Mouse (Mus musculus): ENCODE measurements around the gene Hoxc13. TPM values are rescaled to one million over a fixed set of nuclear protein-coding genes. Genes with fewer than 3 reads are reported as not detected.

Gene Hoxc13
- polyA plus RNA-seq, 1 experiment from 2014 or later = 0.89 TPM

DNA sequence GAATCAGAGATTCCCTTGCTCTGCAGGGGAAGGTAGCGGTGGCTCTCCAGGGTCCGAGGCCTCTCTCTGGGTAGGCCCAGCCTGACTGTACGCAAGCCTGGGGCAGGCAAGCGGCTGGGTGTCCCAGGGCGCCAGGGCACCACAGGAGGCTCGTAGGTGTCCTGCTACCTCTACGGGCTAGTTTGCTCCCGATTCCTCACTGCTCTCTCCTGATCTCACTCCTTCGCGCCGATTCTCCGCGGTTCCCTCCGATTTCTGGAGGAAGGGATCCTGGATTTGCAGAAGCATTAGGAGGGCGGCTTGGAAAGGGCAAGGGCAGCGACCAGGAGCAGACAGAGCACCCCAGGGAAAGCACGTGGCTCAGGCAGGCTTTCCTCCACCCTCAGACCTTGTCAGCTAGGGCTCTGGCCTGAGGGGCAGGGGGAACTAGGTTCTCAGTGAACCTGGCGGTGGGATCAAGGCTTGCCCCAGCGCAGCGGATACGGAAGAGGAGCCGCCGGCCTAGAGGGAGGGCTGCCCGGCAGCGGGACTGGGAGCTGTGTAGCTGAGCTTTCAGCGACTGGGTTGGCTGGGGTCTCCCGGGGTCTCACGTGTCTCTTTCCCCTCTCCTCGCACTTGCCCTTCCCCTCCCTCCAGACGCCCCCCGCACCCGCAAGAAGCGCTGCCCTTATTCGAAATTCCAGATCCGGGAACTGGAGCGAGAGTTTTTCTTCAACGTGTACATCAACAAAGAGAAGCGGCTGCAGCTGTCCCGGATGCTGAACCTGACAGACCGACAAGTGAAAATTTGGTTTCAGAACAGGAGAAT is 35.1 kb downstream of the Hoxc13 start:
- Histone ChIP-seq H3K9me3 (ENCODE audit: control insufficient read depth, low read length) (no peaks in the 10 kb centered on the region), H3K27me3 (replicated peaks; ENCODE audit: control insufficient read depth, insufficient read depth, low read length) (peaks cover 98% of the 10 kb centered on the region), H3K4me2 (ENCODE audit: low read depth, low read length) (no peak overlapping the region), H3K4me3 (ENCODE audit: low read depth, low read length) (no peak overlapping the region), H3K36me3 (ENCODE audit: control insufficient read depth, insufficient read depth, low read length) (no peaks in the 10 kb centered on the region), H3K9ac (ENCODE audit: low read depth, low read length) (no peak overlapping the region), H3K4me1 (ENCODE audit: control insufficient read depth, insufficient read depth, low read length) (no peaks in the 10 kb centered on the region), H3K27ac (replicated peaks; ENCODE audit: low read depth, low read length) (no peak overlapping the region)
- WGBS = 2% methylated on average over 31 of the region's 40 CpGs
- no peak for DNase-seq (ENCODE audit: low spot score)
- ATAC-seq (ENCODE audit: low read depth) = no peak

DNA sequence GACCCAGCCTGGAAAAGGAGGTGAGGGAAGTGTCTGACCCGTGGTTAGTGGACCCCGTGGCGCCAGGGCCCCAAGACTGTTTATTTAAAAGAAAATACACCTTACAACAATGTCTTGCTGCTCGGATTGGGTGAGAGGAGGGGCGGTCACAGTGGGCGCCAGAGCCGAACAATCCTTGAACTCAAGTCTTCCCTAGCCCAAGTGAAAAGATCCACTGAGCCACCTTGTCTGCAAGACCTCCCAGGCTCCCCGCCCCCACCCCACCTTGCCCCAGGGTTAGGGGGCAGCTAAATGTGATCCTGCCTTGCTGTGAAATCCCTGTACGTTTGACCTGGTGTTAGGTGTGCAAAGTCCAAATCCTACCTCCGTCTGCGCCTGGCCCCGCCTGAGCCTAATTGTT is 36.0 kb downstream of the Hoxc13 start:
- Histone ChIP-seq H3K27me3 (replicated peaks; ENCODE audit: control insufficient read depth, insufficient read depth, low read length) (peaks cover 98% of the 10 kb centered on the region), H3K9me3 (ENCODE audit: control insufficient read depth, low read length) (no peaks in the 10 kb centered on the region), H3K4me2 (ENCODE audit: low read depth, low read length) (no peak overlapping the region), H3K9ac (ENCODE audit: low read depth, low read length) (no peak overlapping the region), H3K4me1 (ENCODE audit: control insufficient read depth, insufficient read depth, low read length) (no peaks in the 10 kb centered on the region), H3K36me3 (ENCODE audit: control insufficient read depth, insufficient read depth, low read length) (no peaks in the 10 kb centered on the region), H3K4me3 (ENCODE audit: low read depth, low read length) (no peak overlapping the region), H3K27ac (replicated peaks; ENCODE audit: low read depth, low read length) (no peak overlapping the region)
- DNase-seq (ENCODE audit: low spot score) (no peak), ATAC-seq (ENCODE audit: low read depth) (no peak)
- WGBS = 1% methylated on average over 12 of the region's 12 CpGs

DNA sequence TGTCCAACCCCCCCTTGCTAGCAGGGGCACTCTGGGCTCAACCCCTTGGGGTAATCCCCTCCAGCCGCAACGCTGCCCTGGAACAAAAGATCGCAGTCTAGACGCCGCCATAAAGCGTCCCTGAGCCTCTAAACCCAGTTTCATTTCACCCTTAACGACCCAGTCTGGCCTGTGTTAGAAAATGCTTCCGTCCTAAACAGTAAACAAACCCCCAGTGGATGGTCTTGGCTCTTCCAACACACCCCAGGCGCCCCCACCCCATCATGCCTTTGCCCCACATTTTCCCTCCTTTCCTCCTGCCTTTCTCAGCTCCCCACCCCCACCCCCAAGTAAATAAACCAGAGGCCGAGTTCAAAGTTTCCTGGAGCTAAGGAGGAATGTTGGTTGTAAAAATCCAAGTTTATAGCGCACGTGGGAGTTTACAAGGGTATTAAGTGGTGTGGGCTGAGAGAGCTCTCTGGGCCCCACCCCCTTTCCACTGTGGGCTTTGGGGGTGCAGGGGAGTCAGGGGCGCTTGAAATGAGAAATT is 38.8 kb downstream of the Hoxc13 start:
- Histone ChIP-seq H3K9me3 (ENCODE audit: control insufficient read depth, low read length) (no peaks in the 10 kb centered on the region), H3K9ac (ENCODE audit: low read depth, low read length) (no peak overlapping the region), H3K4me2 (ENCODE audit: low read depth, low read length) (no peak overlapping the region), H3K27ac (replicated peaks; ENCODE audit: low read depth, low read length) (no peak overlapping the region), H3K4me3 (ENCODE audit: low read depth, low read length) (no peak overlapping the region), H3K4me1 (ENCODE audit: control insufficient read depth, insufficient read depth, low read length) (no peaks in the 10 kb centered on the region), H3K27me3 (replicated peaks; ENCODE audit: control insufficient read depth, insufficient read depth, low read length) (peaks cover 98% of the 10 kb centered on the region), H3K36me3 (ENCODE audit: control insufficient read depth, insufficient read depth, low read length) (no peaks in the 10 kb centered on the region)
- no peak for ATAC-seq (ENCODE audit: low read depth)
- under 1% methylated on average over 13 of the region's 13 CpGs for WGBS
- DNase-seq (ENCODE audit: low spot score) = no peak

DNA sequence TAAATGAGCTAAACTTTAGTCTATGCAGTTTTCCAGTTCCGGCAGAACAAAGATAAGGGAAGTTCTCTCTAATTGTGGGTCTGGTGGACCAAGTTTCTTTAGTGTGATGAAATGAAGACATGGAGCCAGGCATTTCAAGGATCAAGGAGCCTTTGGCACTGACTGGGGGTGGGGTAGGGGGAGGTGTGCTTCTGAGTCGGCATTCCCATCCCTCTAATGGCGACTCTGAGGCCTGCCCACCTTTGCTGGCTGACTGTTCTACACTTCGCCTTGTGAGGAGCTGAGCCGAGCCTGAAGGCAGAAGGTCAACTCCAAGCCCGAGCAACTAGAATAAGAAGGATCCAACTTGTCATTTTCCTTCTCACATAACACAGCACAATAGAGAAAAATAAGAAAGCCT is 40.8 kb downstream of the Hoxc13 start:
- H3K36me3 ChIP-seq (ENCODE audit: control insufficient read depth, insufficient read depth, low read length) = no peaks in the 10 kb centered on the region
- 6% methylated on average over 6 of the region's 6 CpGs for WGBS
- no peak overlapping the region for H3K4me3 ChIP-seq (ENCODE audit: low read depth, low read length)
- peaks cover 98% of the 10 kb centered on the region for H3K27me3 ChIP-seq (replicated peaks; ENCODE audit: control insufficient read depth, insufficient read depth, low read length)
- no peaks in the 10 kb centered on the region for H3K4me1 ChIP-seq (ENCODE audit: control insufficient read depth, insufficient read depth, low read length)
- no peak overlapping the region for H3K4me2 ChIP-seq (ENCODE audit: low read depth, low read length)
- no peak overlapping the region for H3K27ac ChIP-seq (replicated peaks; ENCODE audit: low read depth, low read length)
- H3K9ac ChIP-seq (ENCODE audit: low read depth, low read length) = no peak overlapping the region
- no peaks in the 10 kb centered on the region for H3K9me3 ChIP-seq (ENCODE audit: control insufficient read depth, low read length)
- no peak for DNase-seq (ENCODE audit: low spot score)
- no peak for ATAC-seq (ENCODE audit: low read depth)

DNA sequence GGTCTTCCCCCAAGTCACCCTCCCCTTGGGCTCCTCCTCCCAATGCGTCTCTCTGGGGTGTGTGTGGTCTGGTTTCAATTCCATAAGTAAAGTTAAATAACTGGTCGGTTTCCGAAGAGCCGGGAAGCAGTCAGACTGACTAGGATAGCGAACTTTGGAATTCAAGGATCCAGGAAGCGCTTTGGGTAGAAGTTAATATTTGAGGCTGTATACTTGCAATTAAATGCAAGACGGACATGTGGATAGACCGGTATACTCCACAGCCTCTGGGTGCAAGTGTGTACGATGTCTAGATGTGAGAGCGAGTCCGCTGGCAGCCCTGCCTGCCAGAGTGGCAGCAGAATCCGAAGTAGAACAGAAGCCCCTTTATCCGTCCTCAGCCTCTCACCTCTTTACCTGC is 41.6 kb downstream of the Hoxc13 start:
- no peak overlapping the region for H3K9ac ChIP-seq (ENCODE audit: low read depth, low read length)
- no peak overlapping the region for H3K27ac ChIP-seq (replicated peaks; ENCODE audit: low read depth, low read length)
- H3K4me3 ChIP-seq (ENCODE audit: low read depth, low read length) = no peak overlapping the region
- H3K27me3 ChIP-seq (replicated peaks; ENCODE audit: control insufficient read depth, insufficient read depth, low read length) = peaks cover 98% of the 10 kb centered on the region
- no peaks in the 10 kb centered on the region for H3K36me3 ChIP-seq (ENCODE audit: control insufficient read depth, insufficient read depth, low read length)
- ATAC-seq (ENCODE audit: low read depth) (no peak), DNase-seq (ENCODE audit: low spot score) (no peak)
- no peaks in the 10 kb centered on the region for H3K4me1 ChIP-seq (ENCODE audit: control insufficient read depth, insufficient read depth, low read length)
- WGBS = 2% methylated on average over 13 of the region's 13 CpGs
- no peak overlapping the region for H3K4me2 ChIP-seq (ENCODE audit: low read depth, low read length)
- H3K9me3 ChIP-seq (ENCODE audit: control insufficient read depth, low read length) = no peaks in the 10 kb centered on the region

DNA sequence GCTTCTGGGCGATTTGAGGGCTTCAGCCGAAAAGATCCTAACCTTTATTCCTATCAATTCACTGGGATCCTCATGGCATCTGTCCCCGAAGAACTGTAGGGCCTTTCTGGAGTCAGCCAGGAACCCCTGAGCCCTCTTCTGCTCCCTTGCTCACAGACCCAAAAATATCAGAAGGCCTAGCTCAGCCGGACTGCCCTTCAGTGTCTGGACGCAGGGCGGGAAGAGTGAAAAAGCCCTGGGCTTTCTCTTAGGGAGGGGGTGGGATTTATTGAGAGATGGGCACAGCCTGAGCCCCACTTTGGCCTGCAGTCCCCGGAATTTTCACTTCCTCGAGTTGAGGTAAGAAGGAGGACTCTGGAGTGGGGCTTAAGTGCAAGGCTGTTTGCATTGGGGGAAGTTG is 42.4 kb downstream of the Hoxc13 start:
- Histone ChIP-seq H3K27ac (replicated peaks; ENCODE audit: low read depth, low read length) (no peak overlapping the region), H3K9ac (ENCODE audit: low read depth, low read length) (no peak overlapping the region), H3K4me2 (ENCODE audit: low read depth, low read length) (no peak overlapping the region)

DNA sequence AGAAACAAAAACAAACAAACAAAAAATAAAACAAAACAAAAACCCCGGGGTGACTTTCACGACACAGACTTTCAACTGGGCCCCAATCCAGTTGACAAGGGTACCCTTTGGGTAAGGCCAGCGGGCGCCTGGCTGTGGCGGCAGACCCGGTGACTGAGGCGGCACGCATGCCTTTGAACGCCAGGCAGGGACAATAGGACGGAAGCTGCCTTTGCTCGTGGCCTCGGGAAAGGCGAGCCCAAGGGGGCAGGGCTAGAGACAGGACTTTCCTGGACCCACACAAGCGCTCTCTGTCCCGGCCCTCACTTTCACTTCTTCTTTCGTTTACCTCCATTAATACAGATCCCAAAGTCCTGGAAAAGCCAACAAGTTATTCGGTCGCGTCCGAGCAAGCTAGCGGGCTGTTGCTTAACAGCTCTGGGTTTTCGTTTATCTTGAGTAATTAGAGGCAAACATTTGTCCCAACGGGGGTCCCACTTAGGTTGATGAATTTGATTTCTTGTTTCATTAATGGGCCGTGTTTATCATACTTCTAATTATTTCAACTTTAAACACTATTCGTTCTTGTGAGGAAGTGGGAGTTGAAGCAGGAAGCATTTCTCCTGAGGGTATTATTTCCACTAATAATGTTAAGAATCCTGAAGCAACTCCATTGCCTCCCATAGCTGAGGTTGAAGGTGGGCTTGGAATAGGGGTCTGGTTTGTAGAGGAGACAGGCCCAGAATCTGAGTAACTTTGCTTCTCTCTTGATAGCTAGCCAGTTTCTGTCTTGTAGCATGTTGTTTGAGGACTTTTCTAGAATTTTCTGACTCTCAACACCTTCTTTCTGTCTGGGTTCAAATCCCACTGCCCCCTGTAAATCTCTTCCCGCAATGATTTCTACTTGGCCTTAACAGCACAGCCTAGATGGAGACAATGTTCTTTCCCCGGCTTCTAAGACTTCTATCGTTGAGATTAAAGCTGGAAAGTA is 43.1 kb downstream of the Hoxc13 start:
- 2% methylated on average over 28 of the region's 28 CpGs for WGBS
- Histone ChIP-seq H3K4me1 (ENCODE audit: control insufficient read depth, insufficient read depth, low read length) (no peaks in the 10 kb centered on the region), H3K36me3 (ENCODE audit: control insufficient read depth, insufficient read depth, low read length) (no peaks in the 10 kb centered on the region), H3K4me2 (ENCODE audit: low read depth, low read length) (no peak overlapping the region), H3K9ac (ENCODE audit: low read depth, low read length) (no peak overlapping the region), H3K9me3 (ENCODE audit: control insufficient read depth, low read length) (no peaks in the 10 kb centered on the region), H3K27me3 (replicated peaks; ENCODE audit: control insufficient read depth, insufficient read depth, low read length) (peaks cover 97% of the 10 kb centered on the region), H3K4me3 (ENCODE audit: low read depth, low read length) (0 out of 2 replicates have a peak overlapping the region, but pooled peaks have one; percentile 8), H3K27ac (replicated peaks; ENCODE audit: low read depth, low read length) (no peak overlapping the region)
- DNase-seq (ENCODE audit: low spot score) = peak; percentile 16
- ATAC-seq (ENCODE audit: low read depth) = no peak

More for the DNA sequence above, 42.4 kb downstream of the Hoxc13 start:
- Histone ChIP-seq H3K27me3 (replicated peaks; ENCODE audit: control insufficient read depth, insufficient read depth, low read length) (peaks cover 97% of the 10 kb centered on the region), H3K9me3 (ENCODE audit: control insufficient read depth, low read length) (no peaks in the 10 kb centered on the region), H3K4me1 (ENCODE audit: control insufficient read depth, insufficient read depth, low read length) (no peaks in the 10 kb centered on the region), H3K36me3 (ENCODE audit: control insufficient read depth, insufficient read depth, low read length) (no peaks in the 10 kb centered on the region), H3K4me3 (ENCODE audit: low read depth, low read length) (0 out of 2 replicates have a peak overlapping the region, but pooled peaks have one; percentile 8)
- ATAC-seq (ENCODE audit: low read depth) = no peak
- WGBS = 2% methylated on average over 8 of the region's 8 CpGs
- no peak for DNase-seq (ENCODE audit: low spot score)

DNA sequence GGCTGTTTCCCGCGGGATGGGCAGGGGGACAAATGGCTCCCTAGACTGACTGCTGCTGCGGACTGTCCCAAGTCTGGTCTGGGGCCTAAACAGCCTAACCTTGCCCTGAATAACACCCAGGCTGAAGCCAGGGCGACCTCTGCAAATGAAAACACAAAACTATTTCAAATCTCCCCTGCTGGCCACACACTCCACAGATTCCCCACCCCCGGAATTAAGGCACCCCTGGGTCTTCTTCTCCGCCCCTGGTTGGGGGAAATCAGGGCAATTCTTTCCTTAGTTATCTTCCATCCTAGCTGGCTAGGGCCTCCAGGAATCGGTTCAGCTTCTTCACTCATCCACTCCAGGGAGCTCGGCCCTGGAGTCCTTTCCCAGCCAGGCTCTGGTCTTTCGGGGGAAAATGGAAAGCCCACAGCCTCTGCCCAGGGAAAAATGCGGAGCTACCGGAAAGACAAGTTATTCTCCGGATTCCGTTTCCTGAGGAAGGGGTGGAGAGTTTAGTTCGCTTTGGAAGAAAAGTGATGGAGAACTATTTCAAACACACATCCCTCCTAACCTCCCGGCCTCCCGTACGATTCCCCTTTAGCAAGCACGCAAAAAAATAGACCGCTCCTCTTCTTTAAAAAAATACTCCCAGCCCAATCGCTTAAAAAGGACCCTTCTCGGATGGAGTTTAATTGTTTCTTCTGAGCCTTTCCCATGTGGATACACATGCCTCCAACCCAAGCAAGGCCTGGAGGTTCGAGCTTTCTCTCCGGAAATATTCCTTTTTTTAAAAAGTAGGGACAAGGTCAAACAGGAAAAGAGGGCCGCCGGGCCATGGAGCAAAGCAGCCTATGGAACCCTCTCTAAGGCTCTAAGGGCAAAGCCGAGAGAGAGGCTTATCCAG is 44.3 kb downstream of the Hoxc13 start:
- no peaks in the 10 kb centered on the region for H3K9me3 ChIP-seq (ENCODE audit: control insufficient read depth, low read length)
- 3% methylated on average over 26 of the region's 26 CpGs for WGBS
- no peak overlapping the region for H3K4me3 ChIP-seq (ENCODE audit: low read depth, low read length)
- peaks cover 98% of the 10 kb centered on the region for H3K27me3 ChIP-seq (replicated peaks; ENCODE audit: control insufficient read depth, insufficient read depth, low read length)
- DNase-seq (ENCODE audit: low spot score) (no peak), ATAC-seq (ENCODE audit: low read depth) (no peak)
- no peak overlapping the region for H3K4me2 ChIP-seq (ENCODE audit: low read depth, low read length)
- H3K27ac ChIP-seq (replicated peaks; ENCODE audit: low read depth, low read length) = no peak overlapping the region
- H3K4me1 ChIP-seq (ENCODE audit: control insufficient read depth, insufficient read depth, low read length) = no peaks in the 10 kb centered on the region
- H3K36me3 ChIP-seq (ENCODE audit: control insufficient read depth, insufficient read depth, low read length) = no peaks in the 10 kb centered on the region
- H3K9ac ChIP-seq (ENCODE audit: low read depth, low read length) = no peak overlapping the region
